Mouse (Mus musculus) limb, embryonic 15.5 days (tissue): ENCODE results near the gene March10. TPM values are rescaled to one million over a fixed set of nuclear protein-coding genes. Genes with fewer than 3 reads are reported as not detected.
A peak's percentile ranks its signal among the peaks of the same experiment; 100 is the strongest.

Source experiments
- ATAC-seq: fragments of 200-750 bp; cut with Nextera tagmentation; 2 replicates; pipeline ENCODE4 v1.8.0; 2017; ENCODE audit warnings: low read depth, moderate TSS enrichment; ENCODE audit not compliant: insufficient number of reproducible peaks, low FRiP score, low TSS enrichment
- H3K27ac ChIP-seq: fragments of 300-500 bp; sonication (generic); 2 replicates; pipeline ENCODE4 v1.5.1; 2015; ENCODE audit warnings: moderate library complexity, mild to moderate bottlenecking, inconsistent platforms
- H3K27me3 ChIP-seq: fragments of 300-500 bp; sonication (generic); 2 replicates; pipeline ENCODE4 v1.6.1; 2015; ENCODE audit warnings: inconsistent platforms
- H3K36me3 ChIP-seq: fragments of 300-500 bp; sonication (generic); 2 replicates; pipeline ENCODE4 v1.6.1; 2015; ENCODE audit warnings: inconsistent platforms
- H3K4me1 ChIP-seq: fragments of 300-500 bp; sonication (generic); 2 replicates; pipeline ENCODE4 v1.6.1; 2015; ENCODE audit warnings: inconsistent platforms
- H3K4me2 ChIP-seq: fragments of 300-500 bp; sonication (generic); 2 replicates; pipeline ENCODE4 v1.6.1; 2015; ENCODE audit warnings: mild to moderate bottlenecking, inconsistent platforms
- H3K4me3 ChIP-seq: fragments of 300-500 bp; sonication (generic); 2 replicates; pipeline ENCODE4 v1.5.1; 2015; ENCODE audit warnings: mild to moderate bottlenecking, inconsistent platforms
- H3K9ac ChIP-seq: fragments of 300-500 bp; sonication (generic); 2 replicates; pipeline ENCODE4 v1.6.1; 2015; ENCODE audit warnings: inconsistent platforms
- H3K9me3 ChIP-seq: fragments of 300-500 bp; sonication (generic); 2 replicates; pipeline ENCODE4 v1.6.1; 2016; ENCODE audit warnings: inconsistent platforms
- WGBS: fragments of 180-500 bp; shearing (Covaris S2); methylation state at CpG from one replicate; pipeline ENCODE4 v1.1.7; 2015; 5-methylcytosine and 5-hydroxymethylcytosine counted together
- polyA plus RNA-seq: library from polyadenylated mRNA; unstranded; fragments of >200 nt; fragmentation: Nextera tagmentation; extraction: Ambion mirVana; gene quantifications from 2 replicates; pipeline ENCODE4 v1.2.1, GENCODE M21; 2015

The March10 gene
- polyA plus RNA-seq, 1 experiment from 2014 or later = not detected

- H3K9me3 ChIP-seq = no peaks in the 10 kb centered on the region
- WGBS = 48% methylated on average over 12 of the region's 12 CpGs
Measured at GRCm38 (mm10) chr11:105363598-105364385, 92.7 kb downstream of the March10 start.

GRCm38 (mm10) chr11:105362946-105363597 lies 93.5 kb downstream of the March10 start:
- no peaks in the 10 kb centered on the region for H3K9me3 ChIP-seq
- H3K36me3 ChIP-seq = no peaks in the 10 kb centered on the region
- peak overlapping the region; percentile 45 for H3K9ac ChIP-seq
- WGBS = 2% methylated on average over 40 of the region's 40 CpGs
- peaks cover 19% of the 10 kb centered on the region for H3K4me1 ChIP-seq
- no peaks in the 10 kb centered on the region for H3K27me3 ChIP-seq
- H3K4me2 ChIP-seq = peak overlapping the region; percentile 89
- peak overlapping the region; percentile 56 for H3K4me3 ChIP-seq
- peak; percentile 49 for ATAC-seq
- H3K27ac ChIP-seq = no peak overlapping the region

More at GRCm38 (mm10) chr11:105363598-105364385, 92.7 kb downstream of the March10 start:
- no peaks in the 10 kb centered on the region for H3K27me3 ChIP-seq
- no peak overlapping the region for H3K27ac ChIP-seq
- peak; percentile 20; the same call in 1 of the 2 replicates for ATAC-seq
- no peaks in the 10 kb centered on the region for H3K36me3 ChIP-seq
- peak overlapping the region; percentile 56 for H3K4me3 ChIP-seq
- H3K9ac ChIP-seq = peak overlapping the region; percentile 45; the same call in 1 of the 2 replicates
- H3K4me1 ChIP-seq = peaks cover 19% of the 10 kb centered on the region
- H3K4me2 ChIP-seq = peak overlapping the region; percentile 89

- no peak overlapping the region for H3K27ac ChIP-seq
- H3K36me3 ChIP-seq = no peaks in the 10 kb centered on the region
- no peak overlapping the region for H3K9ac ChIP-seq
- H3K9me3 ChIP-seq = no peaks in the 10 kb centered on the region
- no peak overlapping the region for H3K4me2 ChIP-seq
- no peak overlapping the region for H3K4me3 ChIP-seq
- H3K27me3 ChIP-seq = no peaks in the 10 kb centered on the region
- peaks cover 19% of the 10 kb centered on the region for H3K4me1 ChIP-seq
- ATAC-seq = no peak
- WGBS = 89% methylated on average over 4 of the region's 4 CpGs
Measured at GRCm38 (mm10) chr11:105362041-105362765, 94.3 kb downstream of the March10 start.

GRCm38 (mm10) chr11:105356301-105356700 lies 100.2 kb downstream of the March10 start:
- H3K9me3 ChIP-seq = no peaks in the 10 kb centered on the region
- no peak overlapping the region for H3K9ac ChIP-seq
- H3K4me1 ChIP-seq = peaks cover 36% of the 10 kb centered on the region
- no peak overlapping the region for H3K4me3 ChIP-seq
- H3K4me2 ChIP-seq = no peak overlapping the region
- H3K27me3 ChIP-seq = no peaks in the 10 kb centered on the region
- WGBS = 56% methylated on average over 7 of the region's 7 CpGs
- H3K27ac ChIP-seq = no peak overlapping the region
- ATAC-seq = no peak
- H3K36me3 ChIP-seq = no peaks in the 10 kb centered on the region

- Histone ChIP-seq H3K9me3 (no peaks in the 10 kb centered on the region), H3K27ac (peak overlapping the region; percentile 77; the same call in 1 of the 2 replicates), H3K27me3 (no peaks in the 10 kb centered on the region), H3K4me2 (no peak overlapping the region), H3K4me1 (peaks cover 40% of the 10 kb centered on the region), H3K4me3 (no peak overlapping the region), H3K36me3 (peaks cover 18% of the 10 kb centered on the region), H3K9ac (no peak overlapping the region)
- 82% methylated on average over 4 of the region's 4 CpGs for WGBS
- no peak for ATAC-seq
Measured at GRCm38 (mm10) chr11:105353891-105354280, 102.6 kb downstream of the March10 start.

GRCm38 (mm10) chr11:105352954-105353890 lies 103.3 kb downstream of the March10 start:
- Histone ChIP-seq H3K4me3 (no peak overlapping the region), H3K9me3 (no peaks in the 10 kb centered on the region), H3K36me3 (peaks cover 25% of the 10 kb centered on the region), H3K4me1 (peaks cover 40% of the 10 kb centered on the region), H3K9ac (no peak overlapping the region), H3K4me2 (no peak overlapping the region), H3K27ac (peak overlapping the region; percentile 77), H3K27me3 (no peaks in the 10 kb centered on the region)
- 40% methylated on average over 9 of the region's 9 CpGs for whole genome bisulfite sequencing
- ATAC-seq = no peak

- Histone ChIP-seq H3K27ac (0 out of 2 replicates have a peak overlapping the region, but pooled peaks have one; percentile 17), H3K27me3 (no peaks in the 10 kb centered on the region), H3K9ac (no peak overlapping the region), H3K36me3 (peaks cover 36% of the 10 kb centered on the region), H3K4me1 (peaks cover 40% of the 10 kb centered on the region), H3K4me3 (no peak overlapping the region), H3K4me2 (no peak overlapping the region), H3K9me3 (no peaks in the 10 kb centered on the region)
- 63% methylated on average over 8 of the region's 8 CpGs for WGBS
- ATAC-seq = no peak
Measured at GRCm38 (mm10) chr11:105352152-105352551, 104.4 kb downstream of the March10 start.

GRCm38 (mm10) chr11:105350643-105351042 lies 105.9 kb downstream of the March10 start:
- H3K27me3 ChIP-seq = no peaks in the 10 kb centered on the region
- no peaks in the 10 kb centered on the region for H3K9me3 ChIP-seq
- peaks cover 51% of the 10 kb centered on the region for H3K36me3 ChIP-seq
- 86% methylated on average over 7 of the region's 7 CpGs for WGBS
- no peak overlapping the region for H3K9ac ChIP-seq
- no peak overlapping the region for H3K27ac ChIP-seq
- peaks cover 37% of the 10 kb centered on the region for H3K4me1 ChIP-seq
- no peak for ATAC-seq
- no peak overlapping the region for H3K4me3 ChIP-seq
- no peak overlapping the region for H3K4me2 ChIP-seq

GRCm38 (mm10) chr11:105349780-105350324 lies 106.7 kb downstream of the March10 start:
- Histone ChIP-seq H3K9ac (no peak overlapping the region), H3K4me3 (no peak overlapping the region), H3K27me3 (no peaks in the 10 kb centered on the region), H3K4me2 (no peak overlapping the region), H3K27ac (no peak overlapping the region), H3K36me3 (peaks cover 58% of the 10 kb centered on the region), H3K9me3 (no peaks in the 10 kb centered on the region), H3K4me1 (peaks cover 37% of the 10 kb centered on the region)
- ATAC-seq = no peak
- WGBS = 91% methylated on average over 19 of the region's 19 CpGs

GRCm38 (mm10) chr11:105348495-105348982 lies 108.0 kb downstream of the March10 start:
- no peaks in the 10 kb centered on the region for H3K27me3 ChIP-seq

More at GRCm38 (mm10) chr11:105348495-105348982, 108.0 kb downstream of the March10 start:
- 87% methylated on average over 9 of the region's 9 CpGs for WGBS
- peaks cover 26% of the 10 kb centered on the region for H3K4me1 ChIP-seq
- no peak for ATAC-seq
- no peak overlapping the region for H3K4me2 ChIP-seq
- H3K36me3 ChIP-seq = peaks cover 65% of the 10 kb centered on the region
- no peak overlapping the region for H3K4me3 ChIP-seq
- no peaks in the 10 kb centered on the region for H3K9me3 ChIP-seq
- H3K9ac ChIP-seq = no peak overlapping the region
- no peak overlapping the region for H3K27ac ChIP-seq
